Mouse (Mus musculus) layer of hippocampus, postnatal 10 days (tissue): ENCODE data around the gene Asb10. TPM values are rescaled to one million over a fixed set of nuclear protein-coding genes. Genes with fewer than 3 reads are reported as not detected.

Experiments
- DNase-seq, 2 experiments: peaks; one replicate each; pipeline ENCODE4 v3.0.0; 2021; ENCODE audit warnings: low spot score in 2 of 2
- total RNA-seq, 2 experiments: library from RNA; stranded (reverse); gene quantifications; 2 replicates each; pipeline ENCODE4 v1.2.3; 2021

Gene Asb10
- total RNA-seq, 2 experiments from 2014 or later = 0.38 to 0.41 TPM

DNA sequence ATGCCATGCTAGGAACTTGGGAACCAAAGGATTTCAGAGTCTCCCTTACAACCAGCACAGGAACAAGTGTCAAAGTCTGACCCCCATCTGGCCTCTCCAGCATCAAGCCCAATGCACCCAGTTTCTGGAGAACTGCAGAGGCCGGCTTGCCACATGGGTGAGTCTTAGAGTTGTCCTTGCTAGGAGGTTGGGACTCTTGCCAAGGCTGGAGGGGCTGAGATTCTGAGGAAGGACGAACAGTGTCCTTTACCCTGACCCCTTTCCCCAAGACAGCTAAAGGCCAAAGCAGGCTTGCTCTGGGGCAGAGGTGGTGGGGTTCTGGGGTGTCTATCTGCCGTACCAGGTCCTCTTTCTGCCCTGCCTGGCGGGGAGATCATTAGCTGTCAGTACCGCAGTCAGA lies 4.3 kb downstream of the Asb10 start:
- no peak for DNase-seq

DNA sequence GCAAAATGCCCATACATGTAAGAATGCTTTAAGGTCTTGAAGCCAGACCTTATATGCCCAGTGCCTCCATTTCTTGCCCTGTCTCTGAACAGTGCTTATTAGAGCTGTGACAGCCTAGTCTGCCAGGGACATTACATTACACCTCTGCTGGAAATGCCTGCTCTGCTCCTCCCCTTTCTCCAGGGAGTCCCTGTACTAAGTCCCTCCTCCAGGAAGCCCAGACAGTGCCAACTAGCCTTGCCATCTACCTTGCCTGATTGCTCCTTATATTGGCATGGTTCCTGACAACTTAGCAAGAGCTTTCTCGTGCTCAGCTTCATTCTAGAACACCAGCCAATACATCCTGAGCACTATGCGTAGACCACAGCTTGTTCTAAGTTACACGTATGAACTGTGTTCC lies 5.0 kb downstream of the Asb10 start:
- no peak for DNase-seq

DNA sequence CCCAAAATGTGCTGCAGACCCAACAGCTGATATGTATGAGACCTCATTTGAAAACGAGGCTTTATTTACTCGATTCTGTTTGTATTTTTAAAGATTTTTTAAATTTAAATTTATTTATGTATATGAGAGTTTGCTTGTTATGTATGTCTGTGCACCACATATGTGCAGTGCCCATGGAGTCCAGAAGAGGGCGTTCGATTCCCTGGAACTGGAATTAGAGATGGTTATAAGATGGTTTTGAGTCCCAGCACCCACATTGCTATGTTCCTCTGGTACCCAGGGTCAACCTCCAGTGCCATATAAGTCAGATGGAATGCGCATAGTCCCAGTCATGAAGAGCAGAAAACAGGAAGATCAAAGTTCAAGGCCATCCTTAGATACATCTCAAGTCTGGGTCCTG lies 6.5 kb downstream of the Asb10 start:
- DNase-seq = no peak

DNA sequence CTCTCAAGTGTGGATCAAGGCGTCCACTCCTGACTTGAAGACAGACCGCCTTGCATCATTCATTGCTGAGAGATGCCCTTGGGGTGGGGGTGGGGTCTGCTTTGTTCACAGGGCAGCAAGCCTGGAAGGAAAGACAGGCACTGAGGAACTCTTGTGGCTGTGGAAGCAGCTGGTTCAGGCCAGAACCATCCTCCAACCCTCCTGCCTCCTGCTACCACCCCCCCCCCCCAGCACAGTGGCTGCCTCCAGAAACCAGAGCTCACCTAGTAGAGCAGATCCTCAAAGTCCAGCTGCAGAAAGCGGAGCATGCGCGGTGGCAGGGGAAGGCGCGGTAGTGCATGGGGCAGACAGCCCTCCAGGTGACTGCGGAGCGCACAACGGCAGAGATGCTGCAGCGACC lies 7.4 kb downstream of the Asb10 start:
- DNase-seq = no peak

DNA sequence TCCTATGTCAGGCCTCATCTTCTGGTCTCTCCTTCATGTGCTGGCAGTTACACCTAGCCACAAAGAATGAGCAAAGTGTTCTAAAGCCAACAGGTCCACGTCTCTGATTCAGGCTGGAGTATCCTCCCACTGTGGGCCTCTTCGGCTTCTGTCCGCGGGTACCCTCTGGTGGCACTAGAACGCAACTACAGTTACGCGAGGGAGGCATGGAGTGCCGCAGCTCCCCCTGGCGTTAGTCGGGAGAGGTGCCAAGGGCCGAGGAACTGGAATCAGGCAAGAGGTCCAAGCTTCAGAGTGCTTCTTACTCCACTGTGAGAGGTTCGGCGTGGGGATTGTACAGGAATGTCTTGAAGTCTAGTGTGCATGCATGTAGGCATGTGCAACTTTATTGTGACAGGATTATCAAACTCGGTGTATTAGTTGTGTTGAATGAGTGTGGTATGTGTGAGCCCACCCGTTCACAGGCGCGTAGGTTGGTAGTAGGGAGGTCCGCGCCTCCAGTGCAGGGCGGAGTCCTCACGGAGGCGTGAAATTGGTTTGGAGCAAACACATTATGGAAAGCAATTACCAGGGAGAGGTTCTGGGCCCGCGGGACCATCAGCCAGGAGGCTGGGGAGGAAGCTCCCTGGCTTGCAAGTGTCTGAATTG lies 10.6 kb downstream of the Asb10 start:
- DNase-seq = peak; percentile 96 to 97

DNA sequence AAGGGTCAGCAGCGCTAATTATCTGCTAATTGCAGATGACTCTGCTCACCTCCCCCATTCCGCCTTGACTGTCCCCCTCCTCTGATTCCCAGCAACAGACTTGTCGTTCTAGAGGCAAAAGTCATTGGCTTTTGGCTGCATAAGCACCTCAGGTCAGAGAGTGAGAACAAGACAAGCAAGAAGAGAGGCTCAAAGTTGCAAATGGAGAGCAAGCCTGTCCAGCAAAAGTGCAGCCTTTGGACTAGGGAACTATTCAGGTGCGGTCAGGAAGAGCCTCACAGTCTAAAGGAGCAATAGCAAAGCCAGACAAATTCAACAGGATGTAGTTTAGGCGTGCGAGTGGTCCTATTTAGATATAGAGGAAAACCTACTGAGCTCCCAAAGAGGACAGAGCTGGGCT lies 13.0 kb downstream of the Asb10 start:
- DNase-seq = no peak

DNA sequence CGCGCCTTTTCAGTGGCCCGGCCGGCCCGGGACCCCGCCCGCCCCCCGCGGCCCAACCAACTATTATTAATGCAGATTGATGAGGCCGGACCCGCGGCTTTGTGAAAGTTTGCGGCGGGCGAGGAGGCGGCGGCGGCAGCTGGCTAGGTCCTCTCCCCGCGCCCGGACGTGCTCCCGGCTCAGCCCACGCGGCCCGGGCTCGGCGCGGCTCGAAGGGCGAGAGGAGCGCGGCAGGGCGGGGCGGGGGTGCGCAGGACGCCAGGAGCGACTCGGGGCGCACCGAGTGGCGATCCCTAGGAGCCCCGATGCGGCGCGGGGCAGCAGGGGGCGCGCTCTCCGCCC lies 13.9 kb downstream of the Asb10 start, which contains the start of gene Gbx1:
TSS of gene Gbx1 (minus strand) at position 314 of the 342 bp plus-strand sequence.
- DNase-seq = no peak

DNA sequence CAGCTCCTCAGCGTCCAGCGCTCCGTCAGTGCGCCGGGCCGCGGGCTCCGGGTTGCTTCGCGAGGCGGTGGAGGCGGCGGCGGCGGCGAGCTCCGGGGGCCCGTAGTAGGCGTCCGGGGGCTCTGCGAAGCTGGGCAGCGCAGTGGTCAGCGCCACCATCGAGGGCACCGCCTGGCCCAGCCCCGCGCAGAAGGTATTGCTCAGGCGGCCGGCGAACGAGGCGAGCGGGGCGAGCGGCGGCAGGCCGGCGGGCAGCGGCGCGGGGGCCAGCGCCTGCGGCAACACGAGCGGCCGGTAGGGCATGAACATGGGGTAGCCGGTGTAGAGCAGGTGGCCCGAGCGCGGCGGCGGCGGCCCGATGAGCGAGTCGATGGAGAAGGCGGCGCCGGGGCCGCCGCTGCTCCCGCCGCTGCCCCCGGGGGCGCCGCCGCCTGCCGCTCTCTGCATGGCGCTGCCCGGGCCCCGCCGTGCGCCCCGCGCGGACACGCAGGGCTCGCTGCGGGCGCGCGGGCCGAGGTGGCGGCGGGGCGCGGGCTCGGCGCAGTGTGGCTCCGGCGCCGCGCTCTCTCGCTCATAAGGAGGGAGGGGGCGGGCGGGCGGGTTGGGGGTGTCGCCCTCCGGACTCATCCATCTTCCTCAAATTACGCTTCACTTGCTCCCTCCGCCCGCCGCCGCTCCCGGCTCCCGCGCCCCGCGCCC lies 14.4 kb downstream of the Asb10 start:
- no peak for DNase-seq

DNA sequence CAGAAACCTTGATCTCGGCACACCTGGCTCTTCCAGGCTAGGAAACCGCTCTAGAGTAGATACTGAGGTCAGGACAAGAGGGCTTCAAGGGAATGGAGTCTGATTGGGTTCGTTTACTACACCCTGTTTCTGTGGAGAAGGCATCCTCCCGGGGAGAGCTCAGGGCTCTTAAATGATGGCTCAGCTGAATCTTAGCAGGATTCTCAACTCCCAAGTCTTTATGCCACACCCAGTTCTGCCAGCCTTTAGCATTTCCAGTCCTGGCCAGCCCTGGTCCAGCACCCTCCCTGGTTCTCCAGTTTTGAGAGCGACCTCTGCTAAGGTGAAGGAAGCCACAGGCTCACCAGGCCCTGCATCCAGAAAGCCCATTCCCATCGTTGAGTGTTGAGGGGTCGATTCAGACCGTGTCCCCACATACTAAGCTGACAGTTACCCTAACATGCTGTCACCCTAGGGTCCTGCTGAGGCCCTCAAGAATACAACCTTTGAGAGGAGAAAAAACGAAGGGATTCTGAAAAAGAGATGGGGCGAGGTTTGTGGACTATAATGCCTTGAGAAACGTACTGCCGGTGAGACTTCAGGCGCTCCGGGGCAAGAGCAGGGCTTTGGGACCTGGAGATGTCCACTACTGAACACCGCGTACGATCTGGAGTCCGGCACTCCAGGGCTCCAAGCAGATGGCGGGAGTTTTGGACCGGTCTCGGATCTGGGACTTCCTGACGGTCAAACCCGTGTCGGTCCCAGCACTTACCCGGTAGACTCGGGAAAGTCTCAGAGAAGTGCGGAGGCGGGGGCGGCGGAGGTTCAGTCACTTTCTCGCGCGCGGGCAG lies 15.2 kb downstream of the Asb10 start:
- DNase-seq = no peak

DNA sequence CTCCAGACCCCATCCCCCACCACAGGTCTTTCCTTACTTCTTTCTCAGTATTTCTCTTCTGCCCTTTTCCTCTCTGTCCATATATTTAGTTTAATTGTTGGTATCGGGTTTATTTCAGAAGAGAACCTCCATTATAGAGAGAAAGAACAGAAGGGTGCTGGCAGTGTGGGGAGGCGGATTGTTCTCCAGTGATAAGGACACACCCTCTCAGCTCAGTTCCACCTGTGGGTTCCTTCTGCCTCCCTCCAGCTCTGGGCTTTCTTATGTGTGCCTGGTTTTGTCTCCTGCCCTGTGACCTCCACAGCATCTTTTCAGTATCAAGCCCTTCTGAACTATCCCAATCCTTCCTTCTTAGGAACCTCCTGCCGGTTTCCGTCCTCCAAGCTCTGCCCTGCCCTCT lies 16.3 kb downstream of the Asb10 start:
- no peak for DNase-seq

DNA sequence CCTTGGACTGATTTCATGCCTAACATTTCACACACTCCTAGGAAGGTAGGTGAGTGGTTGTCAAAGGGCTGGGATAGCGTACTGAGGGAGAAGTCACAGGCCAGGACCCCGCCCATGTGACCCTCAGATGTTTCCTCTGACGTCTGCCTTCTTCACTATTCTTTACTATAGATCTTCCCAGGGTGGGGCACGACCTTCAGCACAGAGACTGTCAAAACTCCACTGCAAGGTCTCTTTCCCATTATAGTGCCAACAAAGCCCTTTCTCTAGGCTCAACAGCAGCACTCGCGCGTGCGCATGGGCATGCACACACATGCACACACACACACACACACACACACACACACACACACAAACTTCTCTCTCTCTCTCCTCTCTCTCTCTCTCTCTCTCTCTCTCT lies 17.0 kb downstream of the Asb10 start:
- DNase-seq = no peak

DNA sequence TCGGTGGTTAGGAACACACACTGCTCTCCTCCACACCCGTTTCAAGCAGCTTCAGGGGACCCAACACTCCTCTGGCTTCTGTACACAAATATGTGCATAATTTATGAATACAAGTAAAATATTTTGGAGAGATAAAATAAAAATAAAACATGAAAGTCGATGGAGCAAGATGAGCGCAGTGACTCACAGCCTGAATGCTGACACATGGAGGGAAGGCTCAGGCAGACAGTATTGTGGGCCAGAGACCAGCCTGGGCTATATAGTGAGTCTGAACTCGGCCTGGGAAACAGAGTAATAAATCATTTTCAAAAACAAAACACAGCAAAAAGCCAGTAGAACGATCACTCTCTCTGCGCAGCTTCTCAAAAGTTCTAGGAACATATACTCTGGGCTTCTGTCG lies 19.4 kb downstream of the Asb10 start:
- DNase-seq = no peak

DNA sequence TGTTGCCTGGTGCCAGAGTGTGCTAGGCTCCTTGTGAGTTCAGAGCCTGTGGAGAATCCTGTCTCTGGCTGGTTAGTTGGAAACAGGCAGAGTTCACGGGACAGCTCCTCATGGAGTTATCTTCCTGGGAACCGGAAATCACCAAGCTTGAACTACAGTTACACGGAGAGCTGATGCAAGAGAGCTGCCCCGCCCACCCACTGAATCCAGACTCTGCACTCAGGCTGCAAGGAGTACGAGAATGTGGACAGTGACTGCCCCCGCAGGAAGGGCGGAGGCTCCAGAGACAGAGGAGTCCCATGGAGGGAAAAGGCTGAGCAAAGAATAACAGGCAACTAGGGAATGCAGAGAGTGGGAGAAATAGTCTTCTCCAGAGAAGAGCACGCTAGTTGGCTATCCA lies 28.5 kb downstream of the Asb10 start:
- DNase-seq = no peak

DNA sequence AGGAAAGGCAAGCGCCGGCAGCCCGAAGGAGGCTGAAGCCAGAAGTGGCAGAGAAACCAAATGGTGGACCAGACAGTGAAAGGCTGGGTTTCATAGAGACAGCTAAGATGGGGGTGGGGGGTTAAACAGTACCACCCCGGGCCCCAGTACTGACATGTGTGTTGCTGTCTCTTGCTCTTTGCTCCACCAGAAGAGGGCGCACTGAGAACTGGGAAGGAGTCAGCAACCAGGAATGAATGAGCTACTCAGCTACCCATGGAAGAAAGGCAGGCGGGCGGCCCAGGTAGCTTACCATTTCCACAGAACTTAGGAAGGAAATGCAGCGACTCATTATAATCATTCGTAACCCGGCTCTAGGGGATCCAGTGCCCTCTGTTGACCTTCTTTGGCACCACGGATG lies 30.1 kb downstream of the Asb10 start:
- DNase-seq = peak in 1 of 2 experiments; percentile 56

DNA sequence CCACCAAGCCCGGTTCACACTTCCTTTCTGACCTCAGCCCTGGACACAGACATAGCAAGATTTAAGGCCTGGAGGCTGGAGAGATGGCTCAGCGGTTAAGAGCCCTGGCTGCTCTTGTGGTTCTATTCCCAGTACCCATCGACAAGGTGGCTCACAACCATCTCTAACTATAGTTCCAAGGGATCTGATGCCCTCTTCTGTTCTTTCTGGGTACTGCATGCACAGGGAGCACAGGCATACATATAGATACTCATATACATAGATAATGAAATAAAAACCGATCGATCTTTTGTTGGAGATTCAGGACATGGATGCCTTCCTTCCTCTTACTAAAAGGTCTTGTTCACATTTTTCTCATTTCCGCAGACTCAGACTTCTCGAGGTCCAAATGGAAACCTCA lies 32.4 kb downstream of the Asb10 start:
- no peak for DNase-seq

DNA sequence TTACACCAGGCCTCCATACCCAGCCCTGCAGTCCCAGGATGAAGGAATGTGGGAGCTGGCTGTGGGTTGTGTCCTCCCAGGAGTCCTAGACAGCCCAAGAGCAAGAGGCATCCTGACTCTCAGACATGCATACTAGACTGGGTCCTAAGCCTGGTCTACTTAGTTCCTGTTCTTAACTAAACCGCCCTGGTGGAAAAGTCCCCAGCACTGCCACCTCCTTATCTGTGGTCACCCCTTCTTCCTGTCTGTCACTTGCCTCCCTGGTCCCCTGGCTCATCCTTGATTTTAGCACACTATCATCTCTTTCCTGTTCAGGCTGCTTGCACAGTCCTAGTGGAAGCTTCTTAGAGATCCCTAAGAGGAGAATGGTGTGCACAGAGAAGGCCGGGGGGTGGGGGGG lies 35.3 kb downstream of the Asb10 start:
- DNase-seq = peak in 1 of 2 experiments; percentile 3

DNA sequence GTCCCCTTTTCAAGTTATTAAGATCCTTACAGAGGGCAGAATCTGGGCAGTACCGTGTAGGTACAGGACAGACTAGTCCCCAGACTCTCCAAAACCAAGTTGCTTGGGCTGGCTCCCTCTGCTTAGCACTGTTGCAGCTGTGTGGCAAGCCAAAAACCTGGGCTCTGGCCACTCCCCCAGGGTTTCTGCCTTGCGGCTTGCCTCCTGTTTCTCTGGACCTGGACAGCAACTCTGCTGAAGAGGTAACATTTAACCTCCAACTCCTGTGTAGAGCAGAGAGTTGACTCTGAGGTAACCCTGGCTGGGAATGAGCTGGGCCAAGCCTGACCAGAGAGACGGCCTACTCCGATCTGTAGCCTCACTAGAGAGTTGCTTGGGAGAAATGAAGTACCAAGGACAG lies 38.0 kb downstream of the Asb10 start:
- DNase-seq = no peak

DNA sequence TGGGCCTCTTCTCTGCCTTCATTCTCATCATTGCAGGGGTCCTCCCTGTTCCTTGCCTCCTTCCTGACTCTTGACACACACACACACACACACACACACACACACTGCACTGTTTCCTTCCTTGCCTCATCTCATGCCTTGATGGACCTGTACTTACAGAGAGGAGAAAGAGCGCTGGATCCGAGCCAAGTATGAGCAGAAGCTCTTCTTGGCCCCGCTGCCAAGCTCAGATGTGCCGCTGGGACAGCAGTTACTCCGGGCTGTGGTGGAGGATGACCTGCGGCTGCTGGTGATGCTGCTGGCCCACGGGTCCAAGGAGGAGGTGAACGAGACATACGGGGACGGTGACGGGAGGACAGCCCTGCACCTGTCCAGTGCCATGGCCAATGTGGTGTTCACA lies 39.9 kb downstream of the Asb10 start:
- peak in 1 of 2 experiments; percentile 16 for DNase-seq

DNA sequence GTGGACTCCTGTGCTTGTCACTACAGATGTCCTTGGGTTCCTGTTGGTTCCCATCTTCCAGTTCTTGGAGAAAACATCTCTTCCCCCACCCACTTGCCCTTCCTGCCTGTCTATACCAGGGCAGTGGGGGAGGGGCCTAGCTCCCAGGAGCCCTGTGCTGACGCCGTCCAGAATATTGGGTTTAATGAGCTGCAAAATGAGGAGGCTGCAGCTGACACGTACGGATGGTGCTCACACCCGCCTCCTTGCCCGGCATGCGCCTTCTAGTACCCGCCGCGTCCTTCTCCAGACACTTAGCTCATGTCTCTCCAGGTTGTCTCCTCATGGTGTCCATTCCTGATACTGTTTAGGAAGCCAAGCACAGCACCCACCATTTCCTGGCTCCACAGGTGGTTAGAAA lies 41.7 kb downstream of the Asb10 start:
- DNase-seq = peak in 1 of 2 experiments; percentile 7

DNA sequence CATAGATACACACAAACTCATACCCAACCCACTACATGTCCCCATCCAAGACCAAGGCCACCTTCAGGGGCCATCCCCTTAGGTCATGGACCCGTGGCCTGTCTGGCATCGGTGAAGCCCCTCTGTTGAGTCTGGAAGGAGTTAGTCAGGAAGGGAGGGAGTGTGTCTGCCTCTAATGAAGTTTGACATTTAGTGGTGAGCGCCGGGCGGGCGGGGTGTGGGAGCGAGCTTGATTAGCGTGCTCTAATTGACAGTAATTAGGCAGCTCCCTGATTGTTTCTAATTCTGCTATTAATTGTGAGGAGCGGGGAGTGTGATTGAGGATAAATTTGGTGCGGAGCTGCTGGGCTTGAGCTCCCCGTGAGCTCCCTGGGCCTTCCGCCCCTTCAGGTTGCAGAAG lies 43.3 kb downstream of the Asb10 start:
- DNase-seq = peak in 1 of 2 experiments; percentile 5

DNA sequence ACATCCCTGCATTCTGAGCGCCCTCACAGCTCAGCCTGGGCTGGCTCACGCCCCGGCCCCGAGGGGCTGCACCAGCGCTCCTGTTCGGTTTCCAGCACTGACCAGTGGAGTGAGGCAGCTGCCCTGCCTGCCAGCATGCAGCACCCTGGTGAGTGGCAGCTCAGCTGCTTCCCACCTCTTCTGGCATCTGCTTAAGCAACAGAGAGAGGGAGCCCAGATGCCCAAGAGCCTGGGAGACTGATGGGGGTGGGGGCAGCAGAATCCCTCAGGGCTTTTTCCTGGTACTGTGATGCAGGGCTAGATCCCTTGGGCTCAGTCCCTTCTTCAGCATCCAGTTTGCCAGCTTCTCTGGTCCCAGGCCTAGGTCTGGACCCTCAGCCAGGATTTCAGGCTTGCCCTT lies 44.0 kb downstream of the Asb10 start:
- DNase-seq = peak in 1 of 2 experiments; percentile 14

DNA sequence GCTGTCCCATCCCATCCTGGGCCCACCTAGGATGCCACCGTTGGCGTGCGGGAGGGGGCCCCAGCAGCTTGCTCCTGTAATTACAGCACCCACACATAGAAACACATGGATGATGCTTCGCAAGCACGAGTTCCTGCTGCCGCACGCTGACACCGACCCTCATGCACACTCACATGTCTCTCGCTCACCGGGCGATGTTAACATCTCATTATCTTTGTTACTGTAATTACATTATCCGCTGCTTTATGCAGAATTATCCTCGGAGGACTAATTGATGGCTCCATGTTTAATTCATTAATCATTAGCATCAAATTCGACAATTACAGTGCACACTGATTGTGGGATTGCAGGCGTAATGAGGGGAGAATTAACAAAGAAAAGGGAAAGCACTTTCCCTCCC lies 45.8 kb downstream of the Asb10 start:
- DNase-seq = no peak
